Mouse (Mus musculus): ENCODE measurements around the gene Tulp3. TPM values are rescaled to one million over a fixed set of nuclear protein-coding genes. Genes with fewer than 3 reads are reported as not detected.
A peak's percentile ranks its signal among the peaks of the same experiment; 100 is the strongest.

Gene Tulp3
- polyA plus RNA-seq, 1 experiment from 2014 or later, result 1.5 TPM

- peak; percentile 37 for ATAC-seq (ENCODE audit: insufficient read depth)
- H3K27ac ChIP-seq (replicated peaks), result 0 out of 2 replicates have a peak overlapping the region, but pooled peaks have one; percentile 24
- H3K27me3 ChIP-seq, result peaks cover 21% of the 10 kb centered on the region
Observed at GRCm38 (mm10) chr6:128355201-128355681, 410 bp downstream of the Tulp3 start.

GRCm38 (mm10) chr6:128354140-128354539 lies 1.5 kb downstream of the Tulp3 start:
- H3K9me3 ChIP-seq (replicated peaks), result no peaks in the 10 kb centered on the region
- no peak overlapping the region for H3K9ac ChIP-seq
- H3K27me3 ChIP-seq, result peaks cover 21% of the 10 kb centered on the region
- WGBS (ENCODE audit: insufficient replicate concordance), result 43% methylated on average over 3 of the region's 3 CpGs
- peaks cover 29% of the 10 kb centered on the region for H3K36me3 ChIP-seq (replicated peaks)
- no peak for ATAC-seq (ENCODE audit: insufficient read depth)
- H3K27ac ChIP-seq (replicated peaks), result no peak overlapping the region
- no peak overlapping the region for H3K4me3 ChIP-seq (replicated peaks)
- H3K4me1 ChIP-seq (replicated peaks), result peaks cover 25% of the 10 kb centered on the region
- no peak overlapping the region for H3K4me2 ChIP-seq

More at GRCm38 (mm10) chr6:128355201-128355681, 410 bp downstream of the Tulp3 start:
- Histone ChIP-seq H3K4me3 (replicated peaks) (peak overlapping the region; percentile 68), H3K36me3 (replicated peaks) (peaks cover 36% of the 10 kb centered on the region), H3K9me3 (replicated peaks) (no peaks in the 10 kb centered on the region), H3K4me2 (peak overlapping the region; percentile 92), H3K4me1 (replicated peaks) (peaks cover 34% of the 10 kb centered on the region), H3K9ac (peak overlapping the region; percentile 58)
- under 1% methylated on average over 28 of the region's 28 CpGs for WGBS (ENCODE audit: insufficient replicate concordance)

DNA sequence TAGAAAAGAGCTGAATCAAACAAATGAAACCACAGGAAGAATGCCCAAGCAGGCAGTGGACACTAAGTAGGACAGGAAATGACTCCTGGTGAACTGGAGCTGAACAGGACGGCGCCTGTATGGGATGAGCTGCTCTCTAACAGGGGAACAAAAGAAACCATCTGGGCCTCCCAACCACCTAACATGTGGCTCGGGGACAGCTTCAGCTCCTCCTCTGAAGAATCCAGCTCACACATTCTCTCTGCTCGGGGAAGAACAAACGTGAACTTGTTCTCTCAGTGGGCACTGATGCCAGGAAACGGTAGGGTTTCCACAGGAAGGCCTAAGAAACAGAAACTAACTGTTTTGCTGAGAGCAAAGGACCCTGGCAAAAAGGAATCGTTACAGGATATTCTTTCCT lies 5.9 kb downstream of the Tulp3 start:
- H3K4me2 ChIP-seq, result no peak overlapping the region
- H3K4me1 ChIP-seq (replicated peaks), result peaks cover 11% of the 10 kb centered on the region; the same call in 1 of the 2 replicates
- no peak overlapping the region for H3K4me3 ChIP-seq (replicated peaks)
- no peaks in the 10 kb centered on the region for H3K36me3 ChIP-seq (replicated peaks)
- no peak for ATAC-seq (ENCODE audit: insufficient read depth)
- H3K27ac ChIP-seq (replicated peaks), result no peak overlapping the region
- WGBS (ENCODE audit: insufficient replicate concordance), result 43% methylated on average over 7 of the region's 7 CpGs
- peaks cover 12% of the 10 kb centered on the region for H3K27me3 ChIP-seq
- H3K9ac ChIP-seq, result no peak overlapping the region
- no peaks in the 10 kb centered on the region for H3K9me3 ChIP-seq (replicated peaks)

- Histone ChIP-seq H3K9ac (no peak overlapping the region), H3K36me3 (replicated peaks) (no peaks in the 10 kb centered on the region), H3K4me3 (replicated peaks) (no peak overlapping the region), H3K27ac (replicated peaks) (no peak overlapping the region), H3K27me3 (no peaks in the 10 kb centered on the region), H3K4me1 (replicated peaks) (0 out of 2 replicates have a peak, but pooled peaks cover 4% of the 10 kb centered on the region), H3K4me2 (no peak overlapping the region), H3K9me3 (replicated peaks) (no peaks in the 10 kb centered on the region)
- ATAC-seq (ENCODE audit: insufficient read depth), result no peak
- 64% methylated on average over 6 of the region's 6 CpGs for WGBS (ENCODE audit: insufficient replicate concordance)
Observed at GRCm38 (mm10) chr6:128346782-128347181, 8.9 kb downstream of the Tulp3 start.

GRCm38 (mm10) chr6:128345623-128346022 lies 10.0 kb downstream of the Tulp3 start:
- H3K4me1 ChIP-seq (replicated peaks), result 0 out of 2 replicates have a peak, but pooled peaks cover 4% of the 10 kb centered on the region
- H3K36me3 ChIP-seq (replicated peaks), result no peaks in the 10 kb centered on the region
- no peak overlapping the region for H3K9ac ChIP-seq
- H3K27ac ChIP-seq (replicated peaks), result no peak overlapping the region
- no peak for ATAC-seq (ENCODE audit: insufficient read depth)
- H3K9me3 ChIP-seq (replicated peaks), result no peaks in the 10 kb centered on the region
- 16% methylated on average over 10 of the region's 10 CpGs for WGBS (ENCODE audit: insufficient replicate concordance)
- H3K4me3 ChIP-seq (replicated peaks), result no peak overlapping the region
- H3K27me3 ChIP-seq, result no peaks in the 10 kb centered on the region
- no peak overlapping the region for H3K4me2 ChIP-seq

DNA sequence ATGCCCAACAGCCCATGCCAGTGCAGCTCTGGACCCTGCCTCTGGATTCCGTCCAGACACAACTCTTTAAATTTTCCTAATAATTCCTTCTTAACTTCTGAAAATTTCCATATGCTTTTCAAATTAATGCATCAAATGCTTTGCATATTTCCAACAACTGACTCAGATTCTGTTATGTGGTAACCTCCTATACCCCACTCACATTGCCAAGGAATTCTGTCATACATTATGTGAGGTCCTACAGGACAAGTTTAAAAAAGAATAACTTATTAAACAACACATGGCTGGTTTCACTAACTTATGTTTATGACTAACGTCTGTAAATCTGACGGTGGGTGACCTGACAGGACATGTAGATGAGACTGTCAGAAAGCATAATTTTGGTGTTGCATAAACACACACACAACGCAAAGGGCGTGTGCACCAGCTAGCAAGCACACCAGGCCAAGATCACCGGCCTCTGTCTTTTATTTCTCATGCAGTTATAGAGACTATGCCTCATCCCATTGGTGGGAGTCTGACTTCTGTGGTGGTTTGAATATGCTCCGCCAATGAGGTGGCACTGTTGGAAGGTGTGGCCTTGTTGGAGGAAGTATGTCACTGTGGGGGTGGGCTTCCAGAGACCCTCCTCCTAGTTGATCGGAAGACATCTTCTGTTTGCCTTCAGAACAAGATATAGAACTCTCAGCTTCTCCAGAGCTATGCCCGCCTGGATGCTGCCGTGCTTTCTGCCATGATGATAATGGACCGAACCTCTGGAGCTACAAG lies 13.5 kb downstream of the Tulp3 start:
- Histone ChIP-seq H3K27me3 (no peaks in the 10 kb centered on the region), H3K36me3 (replicated peaks) (no peaks in the 10 kb centered on the region), H3K4me2 (no peak overlapping the region), H3K27ac (replicated peaks) (no peak overlapping the region), H3K4me3 (replicated peaks) (no peak overlapping the region), H3K4me1 (replicated peaks) (0 out of 2 replicates have a peak, but pooled peaks cover 2% of the 10 kb centered on the region), H3K9me3 (replicated peaks) (no peaks in the 10 kb centered on the region), H3K9ac (no peak overlapping the region)
- WGBS (ENCODE audit: insufficient replicate concordance), result 78% methylated on average over 11 of the region's 11 CpGs
- no peak for ATAC-seq (ENCODE audit: insufficient read depth)

- Histone ChIP-seq H3K4me1 (replicated peaks) (peaks cover 12% of the 10 kb centered on the region), H3K27ac (replicated peaks) (no peak overlapping the region), H3K9ac (no peak overlapping the region), H3K27me3 (no peaks in the 10 kb centered on the region), H3K36me3 (replicated peaks) (no peaks in the 10 kb centered on the region), H3K4me3 (replicated peaks) (no peak overlapping the region), H3K9me3 (replicated peaks) (no peaks in the 10 kb centered on the region), H3K4me2 (no peak overlapping the region)
- no peak for ATAC-seq (ENCODE audit: insufficient read depth)
- WGBS (ENCODE audit: insufficient replicate concordance), result 46% methylated on average over 5 of the region's 5 CpGs
Observed at GRCm38 (mm10) chr6:128338876-128339275, 16.8 kb downstream of the Tulp3 start.

- ATAC-seq (ENCODE audit: insufficient read depth), result no peak
- Histone ChIP-seq H3K4me3 (replicated peaks) (no peak overlapping the region), H3K4me2 (no peak overlapping the region), H3K27ac (replicated peaks) (no peak overlapping the region), H3K4me1 (replicated peaks) (peaks cover 21% of the 10 kb centered on the region), H3K27me3 (no peaks in the 10 kb centered on the region), H3K9ac (no peak overlapping the region), H3K9me3 (replicated peaks) (no peaks in the 10 kb centered on the region), H3K36me3 (replicated peaks) (no peaks in the 10 kb centered on the region)
- 64% methylated on average over 7 of the region's 7 CpGs for WGBS (ENCODE audit: insufficient replicate concordance)
Observed at GRCm38 (mm10) chr6:128337467-128337866, 18.2 kb downstream of the Tulp3 start.

DNA sequence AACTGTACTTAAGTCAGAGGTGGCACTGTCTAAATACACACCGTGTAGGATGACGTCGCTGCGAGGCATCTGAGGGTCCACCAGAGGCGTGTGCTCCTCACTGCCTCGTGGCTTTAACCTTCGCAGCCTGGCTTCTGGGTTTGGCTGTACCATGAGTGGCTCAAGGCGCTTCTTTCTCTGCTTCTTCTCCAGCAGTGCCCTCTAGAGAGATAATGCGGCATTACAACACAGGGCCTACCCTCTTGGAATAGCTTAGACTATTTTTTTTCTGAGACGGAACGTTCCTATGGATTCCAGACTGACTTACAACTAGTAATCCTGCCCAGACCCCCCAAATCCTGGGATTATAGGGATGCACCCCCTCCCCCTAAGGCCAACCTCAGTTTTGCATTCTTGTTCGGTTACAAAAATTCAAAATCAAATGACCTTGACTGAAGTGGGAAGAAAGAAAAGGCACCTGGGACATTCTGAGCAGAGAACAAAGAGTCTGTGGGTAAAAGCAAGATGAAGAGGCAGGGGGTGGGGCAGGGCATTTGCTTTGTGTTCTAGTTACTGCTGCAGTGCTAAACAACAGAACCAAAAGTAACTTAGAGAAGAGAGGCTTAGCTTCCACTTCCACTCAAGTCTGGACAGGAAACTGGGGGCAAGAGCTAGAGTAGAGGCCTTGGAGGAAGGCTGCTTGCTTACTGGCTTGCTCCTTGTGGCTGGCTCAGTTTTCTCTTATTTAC lies 21.1 kb downstream of the Tulp3 start:
- Histone ChIP-seq H3K27me3 (no peaks in the 10 kb centered on the region), H3K9ac (no peak overlapping the region), H3K36me3 (replicated peaks) (no peaks in the 10 kb centered on the region), H3K9me3 (replicated peaks) (no peaks in the 10 kb centered on the region), H3K4me2 (no peak overlapping the region), H3K4me1 (replicated peaks) (peaks cover 21% of the 10 kb centered on the region), H3K4me3 (replicated peaks) (no peak overlapping the region), H3K27ac (replicated peaks) (no peak overlapping the region)
- WGBS (ENCODE audit: insufficient replicate concordance), result 18% methylated on average over 12 of the region's 12 CpGs
- no peak for ATAC-seq (ENCODE audit: insufficient read depth)

DNA sequence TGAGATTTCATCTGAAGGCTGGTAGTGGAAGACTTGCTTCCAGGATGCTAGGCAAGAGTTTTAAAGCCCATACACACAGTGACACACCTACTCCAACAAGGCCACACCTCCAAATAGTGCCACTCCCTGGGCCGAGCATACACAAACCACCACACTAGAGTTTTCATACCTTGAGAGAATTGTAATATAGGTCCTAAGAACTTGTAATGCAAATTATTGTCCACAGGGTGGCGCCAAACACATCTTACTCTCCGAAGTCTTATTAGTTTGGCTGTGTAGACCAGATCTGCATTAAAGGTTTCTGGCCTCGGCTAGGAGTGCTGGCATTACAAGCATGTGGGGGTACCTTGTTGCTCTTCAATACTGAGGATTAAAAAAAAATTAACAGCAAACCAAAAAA lies 37.3 kb downstream of the Tulp3 start:
- no peak for ATAC-seq (ENCODE audit: insufficient read depth)
- 7% methylated on average over 4 of the region's 4 CpGs for WGBS (ENCODE audit: insufficient replicate concordance)
- H3K4me2 ChIP-seq, result no peak overlapping the region
- H3K27ac ChIP-seq (replicated peaks), result no peak overlapping the region
- no peaks in the 10 kb centered on the region for H3K27me3 ChIP-seq
- H3K36me3 ChIP-seq (replicated peaks), result no peaks in the 10 kb centered on the region
- no peaks in the 10 kb centered on the region for H3K9me3 ChIP-seq (replicated peaks)
- H3K9ac ChIP-seq, result no peak overlapping the region
- no peaks in the 10 kb centered on the region for H3K4me1 ChIP-seq (replicated peaks)
- H3K4me3 ChIP-seq (replicated peaks), result no peak overlapping the region

DNA sequence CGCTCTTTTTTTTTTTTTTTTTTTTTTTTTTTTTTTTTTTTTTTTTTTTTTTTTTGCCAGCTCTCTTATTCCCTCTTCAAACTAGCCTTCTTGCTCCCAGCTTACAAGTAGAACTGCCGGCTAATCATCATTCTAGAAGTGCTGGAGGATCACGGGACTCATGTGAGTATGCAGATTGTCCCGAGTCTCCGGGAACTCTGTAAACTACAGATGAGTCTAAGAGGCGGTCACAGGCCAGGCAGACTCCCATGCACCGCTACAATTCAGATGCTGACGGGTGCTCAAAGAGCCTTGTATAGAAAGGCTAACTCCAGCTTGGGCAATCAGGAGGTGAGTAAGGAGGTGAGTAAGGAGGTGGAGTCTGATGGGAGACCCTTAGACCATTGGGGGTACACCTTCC lies 40.1 kb downstream of the Tulp3 start:
- Histone ChIP-seq H3K27ac (replicated peaks) (no peak overlapping the region), H3K4me3 (replicated peaks) (no peak overlapping the region), H3K9me3 (replicated peaks) (no peaks in the 10 kb centered on the region), H3K9ac (no peak overlapping the region), H3K4me1 (replicated peaks) (no peaks in the 10 kb centered on the region), H3K27me3 (no peaks in the 10 kb centered on the region), H3K36me3 (replicated peaks) (no peaks in the 10 kb centered on the region), H3K4me2 (no peak overlapping the region)
- WGBS (ENCODE audit: insufficient replicate concordance), result 67% methylated on average over 8 of the region's 8 CpGs
- no peak for ATAC-seq (ENCODE audit: insufficient read depth)
